Mouse (Mus musculus) C2C12 (cell line): ENCODE measurements around the gene Otud7a.

Experiments
- CEBPB ChIP-seq: IDR thresholded peaks from one replicate; pipeline ENCODE4 v1.6.1; 2011; ENCODE audit warnings: low read depth, mild to moderate bottlenecking, control low read depth, moderate library complexity
- CTCF ChIP-seq: IDR thresholded peaks from one replicate; pipeline ENCODE4 v1.5.1; 2011; ENCODE audit not compliant: control insufficient read depth, insufficient read depth, insufficient read length
- FOSL1 ChIP-seq: IDR thresholded peaks from one replicate; pipeline ENCODE4 v1.8.0; 2011; ENCODE audit warnings: mild to moderate bottlenecking, low read length; ENCODE audit not compliant: poor library complexity, insufficient read depth, severe bottlenecking
- MAX ChIP-seq: IDR thresholded peaks from one replicate; pipeline ENCODE4 v1.6.1; 2011; ENCODE audit warnings: mild to moderate bottlenecking, control low read depth
- MYOD1 ChIP-seq: IDR thresholded peaks from one replicate; pipeline ENCODE4 v1.6.1; 2011; ENCODE audit warnings: low read depth; ENCODE audit not compliant: control insufficient read depth, insufficient read length
- MYOG ChIP-seq: IDR thresholded peaks from one replicate; pipeline ENCODE4 v1.6.1; 2011; ENCODE audit not compliant: control insufficient read depth, insufficient read length; ENCODE audit errors: extremely low read depth
- USF1 ChIP-seq: IDR thresholded peaks from one replicate; pipeline ENCODE4 v1.6.1; 2011; ENCODE audit warnings: low read depth, mild to moderate bottlenecking, control low read depth, moderate library complexity

DNA sequence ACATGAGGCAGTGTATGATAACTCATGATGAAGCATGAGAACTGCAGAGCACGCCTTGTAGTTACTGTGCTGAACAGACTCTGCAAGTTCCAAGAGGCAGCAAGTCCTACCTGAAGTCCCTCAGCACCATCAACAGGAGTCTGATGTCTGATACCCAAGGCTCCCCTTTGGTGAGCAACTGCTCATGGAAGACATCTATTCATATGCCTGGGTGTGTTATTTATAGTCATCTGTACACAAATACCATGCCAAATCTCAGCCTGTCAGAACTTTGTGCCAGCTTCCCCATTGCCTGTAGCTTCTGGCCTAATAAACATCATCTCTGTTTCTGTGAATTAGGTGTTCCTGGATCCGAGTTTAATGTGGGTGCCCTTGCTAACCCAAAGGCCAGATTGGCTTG lies 68.0 kb downstream of the Otud7a start:
- no peak for TF ChIP-seq CTCF
- TF ChIP-seq USF1 = no peak
- TF ChIP-seq MYOG = no peak
- TF ChIP-seq MAX = no peak
- no peak for TF ChIP-seq MYOD1
- no peak for TF ChIP-seq CEBPB
- TF ChIP-seq FOSL1 = no peak
